Mouse (Mus musculus) forebrain, embryonic 11.5 days (tissue): ENCODE measurements around the gene Csmd2. TPM values are rescaled to one million over a fixed set of nuclear protein-coding genes. Genes with fewer than 3 reads are reported as not detected.

Experiments
- ATAC-seq: fragments of 200-750 bp; cut with Nextera tagmentation; replicated peaks from 2 replicates; pipeline ENCODE4 v1.8.0; 2017; ENCODE audit warnings: moderate TSS enrichment; ENCODE audit not compliant: low FRiP score
- DNase-seq: peaks from one replicate; pipeline ENCODE4 v3.0.0-alpha.2; 2017; ENCODE audit warnings: low spot score
- H3K27ac ChIP-seq: fragments of 300-500 bp; sonication (generic); 2 replicates; pipeline ENCODE4 v1.5.1; 2014; ENCODE audit warnings: low read depth, low read length
- H3K27me3 ChIP-seq: fragments of 300-500 bp; sonication (generic); 2 replicates; pipeline ENCODE4 v1.6.1; 2014; ENCODE audit warnings: mild to moderate bottlenecking, low read length, mixed read lengths; ENCODE audit not compliant: control insufficient read depth, insufficient read depth
- H3K36me3 ChIP-seq: fragments of 300-500 bp; sonication (generic); 2 replicates; pipeline ENCODE4 v1.6.1; 2014; ENCODE audit warnings: mild to moderate bottlenecking, low read length, moderate library complexity, mixed read lengths; ENCODE audit not compliant: control insufficient read depth, insufficient read depth
- H3K4me1 ChIP-seq: fragments of 300-500 bp; sonication (generic); replicated peaks from 2 replicates; pipeline ENCODE4 v1.6.1; 2014; ENCODE audit warnings: low read length, mixed read lengths; ENCODE audit not compliant: control insufficient read depth, insufficient read depth
- H3K4me2 ChIP-seq: fragments of 300-500 bp; sonication (generic); 2 replicates; pipeline ENCODE4 v1.6.1; 2014; ENCODE audit warnings: low read depth, mild to moderate bottlenecking, low read length, moderate library complexity, mixed read lengths; ENCODE audit not compliant: severe bottlenecking
- H3K4me3 ChIP-seq: fragments of 300-500 bp; sonication (generic); 2 replicates; pipeline ENCODE4 v1.5.1; 2014; ENCODE audit warnings: low read depth, low read length
- H3K9ac ChIP-seq: fragments of 300-500 bp; sonication (generic); 2 replicates; pipeline ENCODE4 v1.6.1; 2014; ENCODE audit warnings: low read length
- H3K9me3 ChIP-seq: fragments of 300-500 bp; sonication (generic); 2 replicates; pipeline ENCODE4 v1.6.1; 2016; ENCODE audit warnings: low read length, mixed read lengths; ENCODE audit not compliant: control insufficient read depth
- WGBS: fragments of 180-500 bp; shearing (Covaris S2); extraction: QIAGEN DNeasy Blood & Tissue Kit; methylation state at CpG from one replicate; pipeline ENCODE4 v1.1.7; 2014; 5-methylcytosine and 5-hydroxymethylcytosine counted together
- polyA plus RNA-seq: library from polyadenylated mRNA; unstranded; fragments of >200 nt; fragmentation: Nextera tagmentation; extraction: Ambion mirVana; gene quantifications from 2 replicates; pipeline ENCODE4 v1.2.1, GENCODE M21; 2014

The Csmd2 gene
- polyA plus RNA-seq, 1 experiment from 2014 or later = 1.3 TPM

DNA sequence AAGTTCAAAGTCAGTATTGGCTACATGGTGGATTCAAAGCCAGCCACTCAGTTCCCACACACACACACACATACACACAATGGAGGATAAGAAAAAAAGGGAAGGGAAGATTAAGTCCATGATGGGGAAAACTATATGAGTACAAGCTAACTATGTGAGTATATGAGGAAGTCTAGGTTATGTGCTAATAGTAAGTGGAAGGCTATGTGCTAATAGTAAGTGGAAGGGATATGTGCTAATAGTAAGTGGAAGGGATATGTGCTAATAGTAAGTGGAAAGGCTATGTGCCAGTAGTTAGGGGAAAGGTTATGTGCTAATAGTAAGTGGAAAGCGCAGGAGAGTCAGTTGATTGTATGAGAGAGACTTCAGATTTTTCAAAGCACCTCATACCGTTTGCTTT lies 453.6 kb downstream of the Csmd2 start:
- H3K36me3 ChIP-seq = no peaks in the 10 kb centered on the region
- H3K4me3 ChIP-seq = no peak overlapping the region
- no peaks in the 10 kb centered on the region for H3K4me1 ChIP-seq
- H3K27ac ChIP-seq = no peak overlapping the region
- no peak for ATAC-seq
- H3K9ac ChIP-seq = no peak overlapping the region
- no peaks in the 10 kb centered on the region for H3K27me3 ChIP-seq
- WGBS = 94% methylated on average over 2 of the region's 2 CpGs
- H3K4me2 ChIP-seq = no peak overlapping the region
- DNase-seq = no peak
- no peaks in the 10 kb centered on the region for H3K9me3 ChIP-seq

DNA sequence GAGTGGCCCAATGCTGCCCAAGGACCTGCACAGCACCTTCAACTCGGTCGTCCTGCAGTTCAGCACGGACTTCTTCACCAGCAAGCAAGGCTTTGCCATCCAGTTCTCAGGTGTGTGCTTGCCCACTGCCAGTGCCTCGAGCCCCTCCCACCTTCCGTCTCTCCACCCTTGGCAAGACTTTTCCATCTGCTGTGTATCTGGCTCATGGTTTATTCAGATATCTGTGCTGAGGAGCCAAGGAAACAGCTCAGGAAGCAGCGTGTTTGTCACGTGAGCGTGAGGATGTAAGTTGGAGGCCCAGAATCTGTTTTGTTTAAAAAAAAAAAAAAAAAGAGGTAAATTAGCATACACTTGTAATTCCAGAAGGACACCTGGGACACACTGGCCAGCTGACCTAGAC lies 455.1 kb downstream of the Csmd2 start:
- 86% methylated on average over 8 of the region's 8 CpGs for WGBS

DNA sequence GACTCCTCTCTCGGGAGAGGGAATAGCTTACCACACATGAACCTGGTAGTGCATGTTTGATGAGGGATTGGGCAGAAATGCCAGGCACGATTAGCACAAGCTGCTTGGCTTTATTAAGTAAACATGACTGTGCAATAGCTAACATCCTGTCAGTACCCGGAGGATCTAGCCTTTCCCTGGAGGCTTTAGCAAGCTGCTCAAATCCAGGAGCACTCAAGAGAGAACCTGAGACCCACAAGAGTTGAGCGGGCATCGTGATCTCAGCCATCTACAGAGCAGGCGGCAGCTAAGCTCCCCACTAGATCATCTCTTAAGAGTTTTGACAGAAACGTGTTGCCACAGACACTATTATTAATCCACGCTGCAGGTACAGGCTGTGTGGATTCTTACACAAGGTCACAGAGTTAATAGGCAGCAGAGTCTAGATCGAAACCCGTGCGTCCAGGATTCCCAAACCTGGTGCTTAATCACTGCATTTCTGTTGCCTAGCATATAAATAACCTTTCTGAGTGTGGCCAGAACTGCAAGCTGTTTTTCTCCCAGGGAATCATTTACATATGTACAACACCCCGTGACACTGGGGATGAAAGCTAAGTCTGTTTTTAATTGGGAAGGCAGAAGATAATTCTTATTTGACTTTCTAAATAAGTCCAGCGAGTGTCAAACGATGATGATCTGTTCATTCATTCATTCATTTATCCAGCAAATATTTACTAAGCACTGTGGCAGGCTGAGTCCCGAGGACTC lies 458.0 kb downstream of the Csmd2 start:
- Histone ChIP-seq H3K4me3 (no peak overlapping the region), H3K9me3 (no peaks in the 10 kb centered on the region), H3K4me2 (no peak overlapping the region), H3K36me3 (no peaks in the 10 kb centered on the region), H3K4me1 (0 out of 2 replicates have a peak, but pooled peaks cover under 1% of the 10 kb centered on the region), H3K27ac (no peak overlapping the region), H3K27me3 (no peaks in the 10 kb centered on the region), H3K9ac (no peak overlapping the region)
- 79% methylated on average over 15 of the region's 15 CpGs for WGBS
- ATAC-seq (no peak), DNase-seq (no peak)

More for the DNA sequence above, 455.1 kb downstream of the Csmd2 start:
- Histone ChIP-seq H3K4me1 (no peaks in the 10 kb centered on the region), H3K4me2 (no peak overlapping the region), H3K9me3 (no peaks in the 10 kb centered on the region), H3K27ac (no peak overlapping the region), H3K36me3 (no peaks in the 10 kb centered on the region), H3K4me3 (no peak overlapping the region), H3K27me3 (no peaks in the 10 kb centered on the region), H3K9ac (no peak overlapping the region)
- DNase-seq = no peak
- ATAC-seq = no peak

DNA sequence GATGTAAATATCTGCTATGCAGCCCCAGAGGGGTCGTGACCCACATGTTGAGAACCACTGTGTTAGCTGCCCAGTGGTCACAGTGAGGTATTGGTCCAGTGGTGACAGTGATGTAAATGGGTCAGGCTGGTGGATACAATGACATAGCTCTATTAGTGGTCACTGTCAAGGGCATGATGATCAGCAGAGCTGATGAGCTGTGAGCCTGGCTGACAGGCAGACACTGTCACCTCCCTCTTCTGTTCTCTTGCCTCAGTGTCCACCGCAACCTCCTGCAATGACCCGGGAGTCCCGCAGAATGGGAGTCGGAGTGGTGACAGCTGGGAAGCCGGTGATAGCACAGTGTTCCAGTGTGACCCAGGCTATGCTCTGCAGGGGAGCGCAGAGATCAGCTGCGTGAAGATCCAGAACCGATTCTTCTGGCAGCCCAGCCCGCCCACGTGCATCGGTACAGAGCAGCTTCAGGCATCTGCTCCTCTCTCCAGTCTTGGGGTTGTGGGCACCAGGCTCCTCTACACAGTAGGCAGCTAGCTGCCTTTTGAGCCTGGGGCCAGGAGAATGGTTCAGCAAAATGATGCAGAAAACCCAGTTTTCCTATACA lies 461.3 kb downstream of the Csmd2 start:
- H3K36me3 ChIP-seq = no peaks in the 10 kb centered on the region
- no peaks in the 10 kb centered on the region for H3K9me3 ChIP-seq
- no peak overlapping the region for H3K4me2 ChIP-seq
- DNase-seq (no peak), ATAC-seq (no peak)
- no peak overlapping the region for H3K27ac ChIP-seq
- H3K9ac ChIP-seq = no peak overlapping the region
- no peak overlapping the region for H3K4me3 ChIP-seq
- H3K4me1 ChIP-seq = 0 out of 2 replicates have a peak, but pooled peaks cover 2% of the 10 kb centered on the region
- 88% methylated on average over 12 of the region's 12 CpGs for WGBS
- no peaks in the 10 kb centered on the region for H3K27me3 ChIP-seq

DNA sequence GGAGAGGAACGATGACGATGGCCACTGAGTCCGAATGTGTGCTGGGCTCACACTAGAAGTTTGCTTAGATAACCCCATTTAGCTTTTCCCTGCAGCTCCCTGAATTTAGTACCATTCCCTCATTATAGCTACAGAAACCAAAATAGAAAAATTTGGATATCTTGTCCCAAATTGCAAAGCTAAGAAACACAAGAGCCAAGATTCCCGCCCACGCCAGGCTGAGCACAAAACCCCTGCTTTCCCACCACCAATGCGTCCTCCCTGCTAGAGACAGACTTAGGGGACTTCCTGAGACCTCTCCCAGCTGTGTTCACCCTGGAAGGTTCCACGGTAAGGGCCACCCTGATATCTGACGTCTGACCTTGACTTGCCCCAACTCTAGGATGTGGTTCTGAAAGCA lies 462.5 kb downstream of the Csmd2 start:
- WGBS = 91% methylated on average over 8 of the region's 8 CpGs
- Histone ChIP-seq H3K9me3 (no peaks in the 10 kb centered on the region), H3K27ac (no peak overlapping the region), H3K4me1 (0 out of 2 replicates have a peak, but pooled peaks cover 2% of the 10 kb centered on the region), H3K4me3 (no peak overlapping the region), H3K4me2 (no peak overlapping the region), H3K9ac (no peak overlapping the region), H3K27me3 (no peaks in the 10 kb centered on the region), H3K36me3 (no peaks in the 10 kb centered on the region)
- ATAC-seq (no peak), DNase-seq (no peak)

DNA sequence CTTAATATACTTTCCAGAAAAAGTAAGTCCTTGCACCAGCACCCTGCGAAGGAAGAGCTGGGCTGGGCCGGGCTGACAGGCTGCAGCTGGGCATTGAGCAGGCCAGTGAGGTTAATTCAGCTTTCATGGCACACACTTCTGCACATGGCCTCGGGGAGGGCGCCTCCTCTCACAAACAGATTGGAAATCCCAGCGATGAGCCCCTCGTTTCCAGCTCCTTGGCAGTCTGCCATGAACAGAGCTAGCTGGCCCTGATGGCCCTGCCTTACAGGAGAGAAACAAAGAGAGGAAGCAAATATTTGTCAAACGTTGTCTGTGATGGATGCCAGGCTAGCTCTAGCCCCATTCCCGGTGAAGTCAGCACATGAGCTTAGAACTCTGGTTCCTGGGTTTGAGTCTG lies 463.3 kb downstream of the Csmd2 start:
- H3K27ac ChIP-seq = no peak overlapping the region; the same call in 1 of the 2 replicates
- ATAC-seq = peak; percentile 53; the same call in 1 of the 2 replicates
- WGBS = 57% methylated on average over 8 of the region's 8 CpGs

DNA sequence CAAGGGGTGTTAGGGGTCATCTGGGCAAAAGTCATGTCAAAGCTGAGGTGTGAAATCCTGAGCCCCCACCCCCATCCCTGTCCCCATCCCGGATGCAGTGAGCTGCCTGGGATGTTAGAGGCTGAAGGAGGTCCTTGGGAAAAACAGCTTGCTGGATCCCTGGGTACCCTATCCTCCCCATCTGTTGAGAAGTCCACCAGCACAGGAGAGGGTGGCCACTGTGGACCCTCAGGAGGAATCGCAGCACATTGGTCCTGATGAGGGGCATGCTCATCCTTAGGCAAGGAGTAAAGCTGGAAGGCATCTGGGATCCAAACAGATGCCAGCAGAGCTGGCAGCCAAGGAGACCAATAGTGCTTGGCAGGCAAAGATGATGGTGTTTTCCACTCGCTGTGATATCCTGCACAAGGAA lies 463.7 kb downstream of the Csmd2 start:
- Histone ChIP-seq H3K4me1 (0 out of 2 replicates have a peak, but pooled peaks cover 2% of the 10 kb centered on the region), H3K36me3 (no peaks in the 10 kb centered on the region), H3K27ac (no peak overlapping the region), H3K4me3 (no peak overlapping the region), H3K4me2 (no peak overlapping the region), H3K27me3 (no peaks in the 10 kb centered on the region), H3K9me3 (no peaks in the 10 kb centered on the region), H3K9ac (no peak overlapping the region)
- no peak for DNase-seq
- ATAC-seq = no peak
- WGBS = 87% methylated on average over 3 of the region's 3 CpGs

More for the DNA sequence above, 463.3 kb downstream of the Csmd2 start:
- no peak overlapping the region for H3K4me3 ChIP-seq
- H3K4me2 ChIP-seq = no peak overlapping the region
- peak overlapping the region; percentile 12; the same call in 1 of the 2 replicates for H3K9ac ChIP-seq
- 0 out of 2 replicates have a peak, but pooled peaks cover 2% of the 10 kb centered on the region for H3K4me1 ChIP-seq
- DNase-seq = no peak
- H3K27me3 ChIP-seq = no peaks in the 10 kb centered on the region
- no peaks in the 10 kb centered on the region for H3K36me3 ChIP-seq
- H3K9me3 ChIP-seq = no peaks in the 10 kb centered on the region

DNA sequence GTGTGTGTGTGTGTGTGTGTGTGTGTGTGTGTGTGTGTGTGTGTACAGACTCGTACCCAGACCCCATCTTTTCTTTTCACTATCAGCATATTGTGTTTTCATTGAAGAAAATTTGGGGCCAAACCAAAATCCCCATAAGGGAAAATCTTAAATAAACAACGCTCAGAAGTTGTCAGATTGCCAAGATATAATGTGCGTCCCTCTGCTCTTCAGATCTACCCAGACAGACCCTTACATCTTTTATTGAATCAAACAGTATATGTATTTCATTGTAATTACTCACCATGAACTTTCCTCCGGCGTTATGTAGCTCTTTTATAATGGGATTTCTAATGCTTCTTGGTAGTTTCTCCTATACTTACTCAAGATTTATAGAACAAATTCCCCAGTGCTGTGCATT lies 479.1 kb downstream of the Csmd2 start:
- H3K4me3 ChIP-seq = no peak overlapping the region
- 87% methylated on average over 5 of the region's 5 CpGs for WGBS
- ATAC-seq = no peak
- DNase-seq = no peak
- H3K9me3 ChIP-seq = no peaks in the 10 kb centered on the region
- H3K27ac ChIP-seq = no peak overlapping the region
- H3K27me3 ChIP-seq = no peaks in the 10 kb centered on the region
- H3K4me2 ChIP-seq = no peak overlapping the region
- H3K9ac ChIP-seq = no peak overlapping the region
- no peaks in the 10 kb centered on the region for H3K36me3 ChIP-seq
- H3K4me1 ChIP-seq = no peaks in the 10 kb centered on the region
